Mouse (Mus musculus): Measurements from ENCODE around the gene Cmbl.

The Cmbl gene

GRCm38 (mm10) chr15:31627277-31628154 lies 62.3 kb downstream of the Cmbl start:
- peak in 1 of 2 experiments; percentile 33 for DNase-seq

GRCm38 (mm10) chr15:31628180-31628579 lies 63.0 kb downstream of the Cmbl start:
- DNase-seq = no peak

GRCm38 (mm10) chr15:31629556-31629955 lies 64.4 kb downstream of the Cmbl start:
- DNase-seq = no peak

GRCm38 (mm10) chr15:31631396-31631858 lies 66.2 kb downstream of the Cmbl start:
- DNase-seq = peak; percentile 34 to 48

- DNase-seq = peak in 1 of 2 experiments; percentile 18
Measured at GRCm38 (mm10) chr15:31632478-31632877, 67.3 kb downstream of the Cmbl start.

- no peak for DNase-seq
Measured at GRCm38 (mm10) chr15:31634582-31634981, 69.4 kb downstream of the Cmbl start.

- DNase-seq = no peak
Measured at GRCm38 (mm10) chr15:31636091-31636595, 71.0 kb downstream of the Cmbl start.

Data from kidney, postnatal 4 days (tissue).